Mouse (Mus musculus): ENCODE data around the gene Klk4.

The Klk4 gene

GRCm38 (mm10) chr7:43880912-43881311 is at the start of gene Klk4:
Gene Klk4, plus strand, starts transcription at chr7:43881160.
- DNase-seq (ENCODE audit: low spot score): no peak

- DNase-seq (ENCODE audit: low spot score): no peak
Measured at GRCm38 (mm10) chr7:43841701-43842100, 39.3 kb upstream of the Klk4 start, which contains the start of gene Klk5. Gene Klk5, plus strand, starts transcription at chr7:43841971.

GRCm38 (mm10) chr7:43843801-43844200 is 37.2 kb upstream of the Klk4 start:
- no peak for DNase-seq (ENCODE audit: low spot score)

- DNase-seq (ENCODE audit: low spot score): no peak
Measured at GRCm38 (mm10) chr7:43851616-43852015, 29.3 kb upstream of the Klk4 start.

GRCm38 (mm10) chr7:43854642-43855380 is 26.1 kb upstream of the Klk4 start:
- peak; percentile 16 for DNase-seq (ENCODE audit: low spot score)

- no peak for DNase-seq (ENCODE audit: low spot score)
Measured at GRCm38 (mm10) chr7:43855709-43856108, 25.3 kb upstream of the Klk4 start.

- no peak for DNase-seq (ENCODE audit: low spot score)
Measured at GRCm38 (mm10) chr7:43856307-43856706, 24.7 kb upstream of the Klk4 start.

- DNase-seq (ENCODE audit: low spot score): no peak
Measured at GRCm38 (mm10) chr7:43857501-43857900, 23.5 kb upstream of the Klk4 start.

GRCm38 (mm10) chr7:43860411-43860810 is 20.5 kb upstream of the Klk4 start:
- DNase-seq (ENCODE audit: low spot score): no peak

GRCm38 (mm10) chr7:43873237-43873636 is 7.7 kb upstream of the Klk4 start:
- peak; percentile 78 for DNase-seq (ENCODE audit: low spot score)

- no peak for DNase-seq (ENCODE audit: low spot score)
Measured at GRCm38 (mm10) chr7:43873674-43874073, 7.3 kb upstream of the Klk4 start.

- DNase-seq (ENCODE audit: low spot score): no peak
Measured at GRCm38 (mm10) chr7:43874868-43875375, 6.0 kb upstream of the Klk4 start.

GRCm38 (mm10) chr7:43876444-43876843 is 4.5 kb upstream of the Klk4 start:
- DNase-seq (ENCODE audit: low spot score): peak; percentile 75

- no peak for DNase-seq (ENCODE audit: low spot score)
Measured at GRCm38 (mm10) chr7:43878281-43878680, 2.7 kb upstream of the Klk4 start.

- no peak for DNase-seq (ENCODE audit: low spot score)
Measured at GRCm38 (mm10) chr7:43882346-43882745, 1.4 kb downstream of the Klk4 start.

GRCm38 (mm10) chr7:43882811-43883210 is 1.9 kb downstream of the Klk4 start:
- DNase-seq (ENCODE audit: low spot score): no peak

GRCm38 (mm10) chr7:43883547-43883946 is 2.6 kb downstream of the Klk4 start:
- peak; percentile 43 for DNase-seq (ENCODE audit: low spot score)

GRCm38 (mm10) chr7:43891365-43891764 is 10.4 kb downstream of the Klk4 start:
- DNase-seq (ENCODE audit: low spot score): no peak

GRCm38 (mm10) chr7:43891788-43892187 is 10.8 kb downstream of the Klk4 start:
- peak; percentile 55 for DNase-seq (ENCODE audit: low spot score)

- DNase-seq (ENCODE audit: low spot score): peak; percentile 88
Measured at GRCm38 (mm10) chr7:43894836-43895235, 13.9 kb downstream of the Klk4 start.

GRCm38 (mm10) chr7:43914821-43915220 is 33.9 kb downstream of the Klk4 start:
- DNase-seq (ENCODE audit: low spot score): peak; percentile 41

- no peak for DNase-seq (ENCODE audit: low spot score)
Measured at GRCm38 (mm10) chr7:43918426-43918825, 37.5 kb downstream of the Klk4 start.

GRCm38 (mm10) chr7:43918871-43919270 is 37.9 kb downstream of the Klk4 start:
- DNase-seq (ENCODE audit: low spot score): no peak
